Mouse (Mus musculus) limb, embryonic 13.5 days (tissue): Measurements from ENCODE around the gene Siva1. TPM values are rescaled to one million over a fixed set of nuclear protein-coding genes. Genes with fewer than 3 reads are reported as not detected.

Source experiments
- ATAC-seq: fragments of 200-750 bp; cut with Nextera tagmentation; 2 replicates; pipeline ENCODE4 v1.8.0; 2017; ENCODE audit warnings: low read depth, moderate number of reproducible peaks, moderate TSS enrichment; ENCODE audit not compliant: low FRiP score
- H3K27ac ChIP-seq: fragments of 300-500 bp; sonication (generic); 2 replicates; pipeline ENCODE4 v1.5.1; 2015; ENCODE audit warnings: inconsistent platforms, mild to moderate bottlenecking, moderate library complexity
- H3K27me3 ChIP-seq: fragments of 300-500 bp; sonication (generic); 2 replicates; pipeline ENCODE4 v1.6.1; 2015; ENCODE audit warnings: mild to moderate bottlenecking, inconsistent platforms
- H3K36me3 ChIP-seq: fragments of 300-500 bp; sonication (generic); 2 replicates; pipeline ENCODE4 v1.6.1; 2015; ENCODE audit warnings: inconsistent platforms, mild to moderate bottlenecking, moderate library complexity
- H3K4me1 ChIP-seq: fragments of 300-500 bp; sonication (generic); 2 replicates; pipeline ENCODE4 v1.6.1; 2015; ENCODE audit warnings: inconsistent platforms
- H3K4me2 ChIP-seq: fragments of 300-500 bp; sonication (generic); replicated peaks from 2 replicates; pipeline ENCODE4 v1.6.1; 2015; ENCODE audit warnings: inconsistent platforms, mild to moderate bottlenecking, moderate library complexity
- H3K4me3 ChIP-seq: fragments of 300-500 bp; sonication (generic); 2 replicates; pipeline ENCODE4 v1.5.1; 2015; ENCODE audit warnings: moderate library complexity, mild to moderate bottlenecking, inconsistent platforms
- H3K9ac ChIP-seq: fragments of 300-500 bp; sonication (generic); 2 replicates; pipeline ENCODE4 v1.6.1; 2015; ENCODE audit warnings: mild to moderate bottlenecking, inconsistent platforms
- H3K9me3 ChIP-seq: fragments of 300-500 bp; sonication (generic); 2 replicates; pipeline ENCODE4 v1.6.1; 2016; ENCODE audit warnings: inconsistent platforms
- WGBS: fragments of 180-500 bp; shearing (Covaris S2); methylation state at CpG from one replicate; pipeline ENCODE4 v1.1.7; 2015; 5-methylcytosine and 5-hydroxymethylcytosine counted together
- polyA plus RNA-seq: library from polyadenylated mRNA; unstranded; fragments of >200 nt; fragmentation: Nextera tagmentation; extraction: Ambion mirVana; gene quantifications from 2 replicates; pipeline ENCODE4 v1.2.1, GENCODE M21; 2015

Siva1 gene
- polyA plus RNA-seq, 1 experiment from 2014 or later: 246 TPM

DNA sequence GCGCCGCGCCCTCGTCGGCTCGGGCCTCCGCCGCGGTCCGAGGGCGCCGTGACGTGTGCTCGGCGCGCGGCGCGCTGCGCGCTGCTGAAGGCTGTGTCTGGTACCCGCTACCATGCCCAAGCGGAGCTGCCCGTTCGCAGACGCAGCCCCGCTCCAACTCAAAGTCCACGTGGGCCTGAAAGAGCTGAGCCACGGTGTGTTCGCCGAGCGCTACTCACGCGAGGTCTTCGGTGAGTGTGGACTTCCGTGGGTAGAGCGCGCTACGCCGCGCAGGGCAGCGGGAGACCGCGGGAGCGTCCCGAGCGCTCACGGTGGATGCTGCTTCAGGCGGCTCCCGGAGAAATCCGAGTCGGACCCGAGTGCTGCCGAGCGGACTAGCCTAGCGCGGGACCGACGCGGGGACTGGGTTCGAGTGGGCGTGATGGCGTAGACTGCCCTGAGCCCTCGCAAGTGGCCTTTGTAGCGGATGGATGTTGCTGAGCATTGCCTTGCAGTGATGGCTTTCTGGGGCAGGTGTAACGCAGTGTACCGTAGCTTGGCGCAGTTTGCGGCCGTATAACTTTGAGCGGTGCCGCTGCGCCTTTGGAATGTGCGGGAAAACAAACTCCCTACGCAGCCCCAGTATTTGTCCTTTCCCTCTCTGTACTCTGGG lies 502 bp downstream of the Siva1 start:
- under 1% methylated on average over 75 of the region's 75 CpGs for WGBS
- ATAC-seq: no peak; the same call in 1 of the 2 replicates
- H3K4me2 ChIP-seq: peak overlapping the region; percentile 77
- no peaks in the 10 kb centered on the region for H3K27me3 ChIP-seq
- H3K4me3 ChIP-seq: peak overlapping the region; percentile 68
- peaks cover 16% of the 10 kb centered on the region for H3K4me1 ChIP-seq
- no peaks in the 10 kb centered on the region for H3K9me3 ChIP-seq
- peaks cover 33% of the 10 kb centered on the region for H3K36me3 ChIP-seq
- H3K9ac ChIP-seq: peak overlapping the region; percentile 93
- H3K27ac ChIP-seq: peak overlapping the region; percentile 88

- WGBS: 49% methylated on average over 6 of the region's 6 CpGs
- no peak for ATAC-seq
- H3K36me3 ChIP-seq: peaks cover 44% of the 10 kb centered on the region
- H3K27me3 ChIP-seq: no peaks in the 10 kb centered on the region
- H3K9ac ChIP-seq: peak overlapping the region; percentile 93
- peaks cover 16% of the 10 kb centered on the region for H3K4me1 ChIP-seq
- peak overlapping the region; percentile 68 for H3K4me3 ChIP-seq
- H3K27ac ChIP-seq: no peak overlapping the region
- no peaks in the 10 kb centered on the region for H3K9me3 ChIP-seq
- peak overlapping the region; percentile 77 for H3K4me2 ChIP-seq
These were observed 1.7 kb downstream of the Siva1 start for GRCm38 (mm10) chr12:112646139-112646538.

GRCm38 (mm10) chr12:112648081-112648480 lies 3.6 kb downstream of the Siva1 start:
- no peak overlapping the region for H3K9ac ChIP-seq
- H3K4me1 ChIP-seq: peaks cover 16% of the 10 kb centered on the region
- no peak overlapping the region for H3K27ac ChIP-seq
- no peak overlapping the region for H3K4me2 ChIP-seq
- peaks cover 63% of the 10 kb centered on the region for H3K36me3 ChIP-seq
- H3K9me3 ChIP-seq: no peaks in the 10 kb centered on the region
- 95% methylated on average over 5 of the region's 5 CpGs for WGBS
- H3K4me3 ChIP-seq: no peak overlapping the region
- no peak for ATAC-seq
- H3K27me3 ChIP-seq: no peaks in the 10 kb centered on the region

GRCm38 (mm10) chr12:112651778-112652439 lies 7.4 kb downstream of the Siva1 start:
- H3K4me2 ChIP-seq: no peak overlapping the region
- no peak overlapping the region for H3K4me3 ChIP-seq
- peaks cover 99% of the 10 kb centered on the region for H3K36me3 ChIP-seq
- H3K27ac ChIP-seq: no peak overlapping the region
- no peaks in the 10 kb centered on the region for H3K27me3 ChIP-seq
- H3K9ac ChIP-seq: no peak overlapping the region
- ATAC-seq: no peak
- 0 out of 2 replicates have a peak, but pooled peaks cover 5% of the 10 kb centered on the region for H3K4me1 ChIP-seq
- no peaks in the 10 kb centered on the region for H3K9me3 ChIP-seq
- 79% methylated on average over 5 of the region's 5 CpGs for WGBS

GRCm38 (mm10) chr12:112653157-112653824 lies 8.8 kb downstream of the Siva1 start:
- H3K9me3 ChIP-seq: no peaks in the 10 kb centered on the region
- no peak overlapping the region for H3K9ac ChIP-seq
- H3K27ac ChIP-seq: no peak overlapping the region
- H3K27me3 ChIP-seq: no peaks in the 10 kb centered on the region
- peaks cover 99% of the 10 kb centered on the region for H3K36me3 ChIP-seq
- WGBS: 57% methylated on average over 7 of the region's 7 CpGs
- peak; percentile 45 for ATAC-seq
- no peak overlapping the region for H3K4me2 ChIP-seq
- 0 out of 2 replicates have a peak, but pooled peaks cover 5% of the 10 kb centered on the region for H3K4me1 ChIP-seq
- no peak overlapping the region for H3K4me3 ChIP-seq

- Histone ChIP-seq H3K27ac (no peak overlapping the region), H3K4me2 (no peak overlapping the region), H3K27me3 (no peaks in the 10 kb centered on the region), H3K9ac (no peak overlapping the region), H3K4me1 (0 out of 2 replicates have a peak, but pooled peaks cover 5% of the 10 kb centered on the region), H3K36me3 (peaks cover 99% of the 10 kb centered on the region), H3K4me3 (no peak overlapping the region), H3K9me3 (no peaks in the 10 kb centered on the region)
- no peak for ATAC-seq
- 88% methylated on average over 5 of the region's 5 CpGs for WGBS
These were observed 9.6 kb downstream of the Siva1 start for GRCm38 (mm10) chr12:112654076-112654475.

GRCm38 (mm10) chr12:112658619-112659018 lies 14.1 kb downstream of the Siva1 start:
- no peak overlapping the region for H3K9ac ChIP-seq
- 93% methylated on average over 7 of the region's 7 CpGs for WGBS
- no peak overlapping the region for H3K4me2 ChIP-seq
- peaks cover 40% of the 10 kb centered on the region for H3K4me1 ChIP-seq
- no peak overlapping the region for H3K27ac ChIP-seq
- no peak overlapping the region for H3K4me3 ChIP-seq
- no peaks in the 10 kb centered on the region for H3K9me3 ChIP-seq
- H3K36me3 ChIP-seq: peaks cover 100% of the 10 kb centered on the region
- no peak for ATAC-seq
- H3K27me3 ChIP-seq: no peaks in the 10 kb centered on the region

- Histone ChIP-seq H3K4me1 (peaks cover 44% of the 10 kb centered on the region), H3K9ac (no peak overlapping the region), H3K4me2 (no peak overlapping the region), H3K9me3 (no peaks in the 10 kb centered on the region), H3K36me3 (peaks cover 100% of the 10 kb centered on the region), H3K27ac (no peak overlapping the region), H3K4me3 (no peak overlapping the region), H3K27me3 (no peaks in the 10 kb centered on the region)
- WGBS: 82% methylated on average over 6 of the region's 6 CpGs
- ATAC-seq: no peak
These were observed 14.6 kb downstream of the Siva1 start for GRCm38 (mm10) chr12:112659109-112659508.

DNA sequence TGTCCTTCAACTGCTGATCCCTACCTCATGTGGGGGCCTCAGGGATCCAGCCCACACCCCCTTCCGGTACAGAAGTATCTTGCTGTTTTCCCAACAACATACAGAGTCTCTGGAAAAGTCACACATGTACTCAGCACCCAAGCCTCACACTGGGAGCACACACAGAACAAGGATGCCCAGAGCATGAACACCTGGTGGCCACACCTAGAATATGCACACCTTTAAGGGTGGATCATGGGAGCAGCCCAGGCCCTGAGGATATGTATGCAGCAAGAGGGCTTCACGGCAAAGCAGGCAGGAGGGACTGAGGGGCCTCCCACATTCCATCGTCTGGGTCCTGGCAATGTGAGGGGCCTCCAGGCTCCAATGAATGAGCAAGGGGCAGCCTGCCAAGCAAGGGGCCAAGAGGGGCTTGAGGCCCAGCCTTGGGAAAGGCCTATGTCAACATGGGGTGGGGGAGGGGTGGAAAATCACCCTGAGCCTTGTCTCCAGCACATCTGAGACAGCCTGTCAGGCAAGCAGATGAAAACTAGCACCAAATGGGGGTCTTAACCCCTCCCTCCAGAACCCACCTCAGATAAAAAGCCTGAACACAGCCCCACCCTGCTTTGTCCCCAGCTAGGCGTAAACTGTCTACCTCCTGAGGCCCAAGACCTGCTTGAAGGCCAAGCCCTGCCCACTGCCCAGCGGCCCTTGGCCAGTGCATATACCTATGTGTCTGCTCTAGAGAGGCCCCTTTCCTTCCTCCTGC lies 16.3 kb downstream of the Siva1 start:
- 38% methylated on average over 5 of the region's 5 CpGs for WGBS
- peak overlapping the region; percentile 55 for H3K9ac ChIP-seq
- H3K4me2 ChIP-seq: peak overlapping the region; percentile 54
- peaks cover 98% of the 10 kb centered on the region for H3K36me3 ChIP-seq
- peak; percentile 89 for ATAC-seq
- H3K9me3 ChIP-seq: no peaks in the 10 kb centered on the region
- H3K4me3 ChIP-seq: peak overlapping the region; percentile 10; the same call in 1 of the 2 replicates
- H3K27ac ChIP-seq: peak overlapping the region; percentile 93
- H3K4me1 ChIP-seq: peaks cover 59% of the 10 kb centered on the region
- no peaks in the 10 kb centered on the region for H3K27me3 ChIP-seq

- H3K36me3 ChIP-seq: peaks cover 98% of the 10 kb centered on the region
- no peak for ATAC-seq
- peak overlapping the region; percentile 54 for H3K4me2 ChIP-seq
- H3K4me3 ChIP-seq: 0 out of 2 replicates have a peak overlapping the region, but pooled peaks have one; percentile 2
- no peaks in the 10 kb centered on the region for H3K27me3 ChIP-seq
- H3K27ac ChIP-seq: peak overlapping the region; percentile 93
- peaks cover 65% of the 10 kb centered on the region for H3K4me1 ChIP-seq
- 80% methylated on average over 3 of the region's 3 CpGs for WGBS
- H3K9me3 ChIP-seq: no peaks in the 10 kb centered on the region
- H3K9ac ChIP-seq: peak overlapping the region; percentile 55; the same call in 1 of the 2 replicates
These were observed 16.8 kb downstream of the Siva1 start for GRCm38 (mm10) chr12:112661327-112661605.

DNA sequence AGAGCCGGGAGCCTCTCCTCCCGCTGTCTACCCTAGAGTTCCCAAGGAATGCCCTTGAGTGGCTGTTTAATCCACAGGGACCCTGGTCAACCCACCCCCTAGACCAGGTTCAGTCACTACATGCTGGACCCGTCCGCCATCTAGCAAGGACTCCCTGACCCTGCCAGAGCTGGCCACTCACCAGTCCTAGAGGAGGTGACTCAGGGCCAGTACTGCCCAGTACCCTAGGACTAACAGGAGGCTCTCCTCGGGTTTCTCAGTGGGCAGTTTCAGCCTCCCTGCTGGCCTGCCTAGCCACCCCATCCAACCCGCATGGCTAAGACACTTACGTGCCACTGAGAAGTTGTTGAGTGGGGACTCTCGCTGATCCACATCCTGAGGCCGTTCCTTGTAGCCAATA lies 17.4 kb downstream of the Siva1 start:
- H3K4me3 ChIP-seq: no peak overlapping the region
- peak overlapping the region; percentile 93 for H3K27ac ChIP-seq
- no peak for ATAC-seq
- H3K4me2 ChIP-seq: peak overlapping the region; percentile 54; the same call in 1 of the 2 replicates
- H3K9ac ChIP-seq: peak overlapping the region; percentile 50; the same call in 1 of the 2 replicates
- peaks cover 70% of the 10 kb centered on the region for H3K4me1 ChIP-seq
- WGBS: 78% methylated on average over 9 of the region's 9 CpGs
- no peaks in the 10 kb centered on the region for H3K9me3 ChIP-seq
- H3K27me3 ChIP-seq: no peaks in the 10 kb centered on the region
- peaks cover 98% of the 10 kb centered on the region for H3K36me3 ChIP-seq
